Mouse (Mus musculus) testis, adult 2 months (tissue): Measurements from ENCODE around the gene Gorasp1. TPM values are rescaled to one million over a fixed set of nuclear protein-coding genes. Genes with fewer than 3 reads are reported as not detected.

Source experiments
- H3K27ac ChIP-seq: fragments of 200-500 bp; 2 replicates; pipeline ENCODE4 v1.5.1; 2012; ENCODE audit warnings: low read depth, low read length; ENCODE audit not compliant: control insufficient read depth, insufficient read depth
- H3K27me3 ChIP-seq: fragments of 200-500 bp; 2 replicates; pipeline ENCODE4 v1.6.1; 2012; ENCODE audit warnings: mild to moderate bottlenecking, low read length, moderate library complexity; ENCODE audit not compliant: control insufficient read depth, insufficient read depth
- H3K36me3 ChIP-seq: fragments of 200-500 bp; 2 replicates; pipeline ENCODE4 v1.6.1; 2012; ENCODE audit warnings: mild to moderate bottlenecking, low read length; ENCODE audit not compliant: control insufficient read depth, insufficient read depth
- H3K4me1 ChIP-seq: fragments of 200-500 bp; 2 replicates; pipeline ENCODE4 v1.6.1; 2012; ENCODE audit warnings: low read length; ENCODE audit not compliant: control insufficient read depth, insufficient read depth
- H3K4me3 ChIP-seq: fragments of 200-500 bp; 2 replicates; pipeline ENCODE4 v1.5.1; 2012; ENCODE audit warnings: low read depth, mild to moderate bottlenecking, low read length, moderate library complexity, mixed read lengths; ENCODE audit not compliant: control insufficient read depth
- CTCF ChIP-seq: fragments of 200-500 bp; IDR thresholded peaks from 2 replicates; pipeline ENCODE4 v1.5.1; 2012; ENCODE audit warnings: low read depth, mild to moderate bottlenecking, inconsistent platforms, low read length, moderate library complexity; ENCODE audit not compliant: control insufficient read depth, insufficient read depth, insufficient replicate concordance
- POLR2A ChIP-seq: fragments of 200-500 bp; IDR thresholded peaks from 2 replicates; pipeline ENCODE4 v1.6.1; 2012; ENCODE audit warnings: low read depth, mild to moderate bottlenecking, inconsistent platforms, low read length, moderate library complexity; ENCODE audit not compliant: control insufficient read depth
- polyA plus RNA-seq: library from polyadenylated mRNA; depleted of rRNA; stranded (reverse); fragments of >200 nt; gene quantifications from 2 replicates; pipeline ENCODE4 v1.2.3, GENCODE M21; 2012

Gorasp1 gene
- polyA plus RNA-seq, 1 experiment: 11.5 TPM

GRCm38 (mm10) chr9:119981183-119982179 is 44.1 kb upstream of the Gorasp1 start:
- Histone ChIP-seq H3K4me1 (peaks cover 40% of the 10 kb centered on the region), H3K4me3 (peak overlapping the region; percentile 90), H3K27ac (peak overlapping the region; percentile 39; the same call in 1 of the 2 replicates), H3K27me3 (peaks cover 2% of the 10 kb centered on the region; the same call in 1 of the 2 replicates), H3K36me3 (no peaks in the 10 kb centered on the region)
- no peak for TF ChIP-seq CTCF
- no peak for TF ChIP-seq POLR2A

- Histone ChIP-seq H3K36me3 (no peaks in the 10 kb centered on the region), H3K27me3 (peaks cover 2% of the 10 kb centered on the region; the same call in 1 of the 2 replicates), H3K27ac (peak overlapping the region; percentile 27; the same call in 1 of the 2 replicates), H3K4me1 (peaks cover 40% of the 10 kb centered on the region), H3K4me3 (peak overlapping the region; percentile 90)
- no peak for TF ChIP-seq POLR2A
- no peak for TF ChIP-seq CTCF
Measured at GRCm38 (mm10) chr9:119980770-119981182, 43.4 kb upstream of the Gorasp1 start.

- TF ChIP-seq POLR2A: peak; percentile 27; the same call in 1 of the 2 replicates
- TF ChIP-seq CTCF: no peak
- Histone ChIP-seq H3K4me1 (peaks cover 43% of the 10 kb centered on the region), H3K36me3 (no peaks in the 10 kb centered on the region), H3K27me3 (peaks cover 2% of the 10 kb centered on the region; the same call in 1 of the 2 replicates), H3K27ac (no peak overlapping the region), H3K4me3 (no peak overlapping the region; the same call in 1 of the 2 replicates)
Measured at GRCm38 (mm10) chr9:119979749-119980148, 42.4 kb upstream of the Gorasp1 start.

GRCm38 (mm10) chr9:119978811-119979441 is 41.6 kb upstream of the Gorasp1 start:
- TF ChIP-seq CTCF (no peak), POLR2A (no peak)
- Histone ChIP-seq H3K36me3 (no peaks in the 10 kb centered on the region), H3K4me3 (no peak overlapping the region), H3K27me3 (peaks cover 2% of the 10 kb centered on the region; the same call in 1 of the 2 replicates), H3K27ac (no peak overlapping the region), H3K4me1 (peaks cover 35% of the 10 kb centered on the region)

GRCm38 (mm10) chr9:119978151-119978810 is 40.9 kb upstream of the Gorasp1 start:
- H3K4me3 ChIP-seq: no peak overlapping the region
- H3K27ac ChIP-seq: no peak overlapping the region

GRCm38 (mm10) chr9:119977557-119978060 is 40.2 kb upstream of the Gorasp1 start:
- Histone ChIP-seq H3K4me3 (no peak overlapping the region), H3K27me3 (no peaks in the 10 kb centered on the region), H3K36me3 (no peaks in the 10 kb centered on the region), H3K27ac (no peak overlapping the region), H3K4me1 (peaks cover 40% of the 10 kb centered on the region)
- no peak for TF ChIP-seq POLR2A
- TF ChIP-seq CTCF: no peak

More at GRCm38 (mm10) chr9:119978151-119978810, 40.9 kb upstream of the Gorasp1 start:
- Histone ChIP-seq H3K27me3 (peaks cover 2% of the 10 kb centered on the region; the same call in 1 of the 2 replicates), H3K4me1 (peaks cover 37% of the 10 kb centered on the region), H3K36me3 (no peaks in the 10 kb centered on the region)
- no peak for TF ChIP-seq POLR2A
